Mouse (Mus musculus) heart, embryonic 12.5 days (tissue): Measurements from ENCODE around the gene Cables2. TPM values are rescaled to one million over a fixed set of nuclear protein-coding genes. Genes with fewer than 3 reads are reported as not detected.
"Not testable (repeated sequence)": the region's sequence is repeated elsewhere in the genome, so short reads cannot be mapped to it uniquely, and the experiment has no call there.

Experiments
- ATAC-seq: fragments of 200-750 bp; cut with Nextera tagmentation; 2 replicates; pipeline ENCODE4 v1.8.0; 2017; ENCODE audit warnings: moderate TSS enrichment, moderate library complexity; ENCODE audit not compliant: insufficient number of reproducible peaks, low FRiP score
- H3K27ac ChIP-seq: fragments of 300-500 bp; sonication (generic); 2 replicates; pipeline ENCODE4 v1.5.1; 2016; ENCODE audit warnings: mild to moderate bottlenecking, moderate library complexity; ENCODE audit not compliant: poor library complexity, severe bottlenecking
- H3K27me3 ChIP-seq: fragments of 300-500 bp; sonication (generic); replicated peaks from 2 replicates; pipeline ENCODE4 v1.6.1; 2016; ENCODE audit warnings: mild to moderate bottlenecking, moderate library complexity
- H3K36me3 ChIP-seq: fragments of 300-500 bp; sonication (generic); 2 replicates; pipeline ENCODE4 v1.6.1; 2016; ENCODE audit warnings: mild to moderate bottlenecking, moderate library complexity
- H3K4me1 ChIP-seq: fragments of 300-500 bp; sonication (generic); replicated peaks from 2 replicates; pipeline ENCODE4 v1.6.1; 2016; ENCODE audit warnings: mild to moderate bottlenecking
- H3K4me2 ChIP-seq: fragments of 300-500 bp; sonication (generic); 2 replicates; pipeline ENCODE4 v1.6.1; 2016; ENCODE audit warnings: mild to moderate bottlenecking, moderate library complexity
- H3K4me3 ChIP-seq: fragments of 300-500 bp; sonication (generic); 2 replicates; pipeline ENCODE4 v1.5.1; 2016; ENCODE audit warnings: mild to moderate bottlenecking
- H3K9ac ChIP-seq: fragments of 300-500 bp; sonication (generic); 2 replicates; pipeline ENCODE4 v1.6.1; 2016; ENCODE audit warnings: mild to moderate bottlenecking, moderate library complexity
- H3K9me3 ChIP-seq: fragments of 300-500 bp; sonication (generic); replicated peaks from 2 replicates; pipeline ENCODE4 v1.6.1; 2016; ENCODE audit warnings: mild to moderate bottlenecking, moderate library complexity
- WGBS: fragments of 180-500 bp; shearing (Covaris S2); methylation state at CpG from one replicate; pipeline ENCODE4 v1.1.7; 2016; 5-methylcytosine and 5-hydroxymethylcytosine counted together
- polyA plus RNA-seq: library from polyadenylated mRNA; unstranded; fragments of >200 nt; fragmentation: Nextera tagmentation; extraction: Ambion mirVana; gene quantifications from 2 replicates; pipeline ENCODE4 v1.2.1, GENCODE M21; 2016

Cables2 gene
- polyA plus RNA-seq, 1 experiment from 2014 or later = 15.8 TPM

DNA sequence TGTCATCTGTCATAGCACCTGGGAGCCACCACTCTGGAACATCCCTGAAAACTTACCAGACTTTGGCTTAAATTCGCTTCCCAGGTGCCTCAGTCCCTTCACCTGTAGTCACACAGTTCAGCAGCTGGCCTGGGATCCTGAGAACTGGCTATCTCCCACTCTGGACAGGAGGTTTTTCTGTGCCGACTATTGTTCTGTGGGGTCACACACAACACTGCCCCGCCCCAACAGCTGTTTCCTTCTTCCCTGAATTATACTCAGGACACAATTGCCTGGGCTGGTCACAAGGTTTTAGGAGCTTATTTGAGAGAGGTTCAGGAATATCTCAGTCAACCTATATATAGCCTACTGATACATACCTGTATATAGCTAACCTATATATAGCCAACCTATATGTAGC lies 10.9 kb downstream of the Cables2 start:
- WGBS = 68% methylated on average over 3 of the region's 3 CpGs
- Histone ChIP-seq H3K27ac (no peak overlapping the region), H3K9me3 (no peaks in the 10 kb centered on the region), H3K4me3 (no peak overlapping the region), H3K27me3 (no peaks in the 10 kb centered on the region), H3K4me2 (no peak overlapping the region), H3K4me1 (peaks cover 27% of the 10 kb centered on the region), H3K9ac (no peak overlapping the region), H3K36me3 (peaks cover 77% of the 10 kb centered on the region)
- no peak for ATAC-seq

- no peaks in the 10 kb centered on the region for H3K9me3 ChIP-seq
- H3K27ac ChIP-seq = no peak overlapping the region
- peaks cover 72% of the 10 kb centered on the region for H3K36me3 ChIP-seq
- H3K9ac ChIP-seq = no peak overlapping the region
- H3K27me3 ChIP-seq = no peaks in the 10 kb centered on the region
- no peak overlapping the region for H3K4me3 ChIP-seq
- WGBS = 87% methylated on average over 7 of the region's 7 CpGs
- no peak overlapping the region for H3K4me2 ChIP-seq
- no peak for ATAC-seq
- peaks cover 27% of the 10 kb centered on the region for H3K4me1 ChIP-seq
These were observed 11.4 kb downstream of the Cables2 start for GRCm38 (mm10) chr2:180261901-180262300.

- Histone ChIP-seq H3K4me1 (peaks cover 33% of the 10 kb centered on the region), H3K9ac (no peak overlapping the region), H3K4me2 (no peak overlapping the region), H3K27me3 (no peaks in the 10 kb centered on the region), H3K4me3 (no peak overlapping the region), H3K27ac (no peak overlapping the region), H3K9me3 (no peaks in the 10 kb centered on the region), H3K36me3 (peaks cover 63% of the 10 kb centered on the region)
- WGBS = 58% methylated on average over 8 of the region's 8 CpGs
- no peak for ATAC-seq
These were observed 12.5 kb downstream of the Cables2 start for GRCm38 (mm10) chr2:180260610-180261480.

DNA sequence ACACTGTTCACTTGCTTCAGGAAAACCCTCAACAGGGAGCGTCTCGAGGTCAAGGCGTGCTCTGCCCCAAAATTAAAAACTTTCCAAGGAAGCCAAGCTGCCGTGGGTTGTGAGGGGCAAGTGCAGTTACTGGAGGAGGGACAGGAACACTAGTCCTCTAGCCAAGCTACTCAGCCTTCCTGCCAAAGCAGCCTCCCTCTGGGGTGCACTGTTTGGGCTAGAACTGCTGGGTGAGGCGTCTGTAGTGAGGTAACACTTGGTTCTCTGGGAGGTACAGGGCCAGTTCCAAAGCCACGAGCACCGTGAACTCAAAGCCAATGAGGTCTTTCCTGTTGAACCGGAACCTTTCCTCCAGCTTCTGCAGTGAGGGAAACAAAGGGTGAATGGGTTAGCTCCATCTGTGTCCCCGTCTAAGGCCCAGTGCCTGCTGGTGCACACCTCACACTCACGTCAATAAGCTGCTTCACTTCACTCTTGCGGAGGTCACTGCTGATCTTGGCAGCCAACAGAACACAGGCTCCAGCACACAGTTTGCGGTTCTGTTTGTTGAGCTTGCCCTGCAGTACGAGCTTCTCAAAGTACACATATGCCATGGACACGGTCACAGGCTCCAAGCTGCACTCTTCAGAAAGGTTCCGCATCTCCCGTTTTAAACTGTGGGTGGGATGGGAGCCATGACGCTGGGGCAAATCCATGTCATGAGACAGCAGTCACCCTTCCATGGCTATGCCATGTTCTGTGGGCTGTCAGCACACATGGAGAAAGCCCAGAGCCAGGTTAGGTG lies 13.3 kb downstream of the Cables2 start:
- not testable (repeated sequence) for H3K4me3 ChIP-seq, H3K27me3 ChIP-seq, H3K27ac ChIP-seq, H3K9me3 ChIP-seq, ATAC-seq, H3K4me2 ChIP-seq, H3K9ac ChIP-seq
- H3K36me3 ChIP-seq = peaks cover 63% of the 10 kb centered on the region
- peaks cover 34% of the 10 kb centered on the region for H3K4me1 ChIP-seq
- WGBS = 75% methylated on average over 17 of the region's 17 CpGs

DNA sequence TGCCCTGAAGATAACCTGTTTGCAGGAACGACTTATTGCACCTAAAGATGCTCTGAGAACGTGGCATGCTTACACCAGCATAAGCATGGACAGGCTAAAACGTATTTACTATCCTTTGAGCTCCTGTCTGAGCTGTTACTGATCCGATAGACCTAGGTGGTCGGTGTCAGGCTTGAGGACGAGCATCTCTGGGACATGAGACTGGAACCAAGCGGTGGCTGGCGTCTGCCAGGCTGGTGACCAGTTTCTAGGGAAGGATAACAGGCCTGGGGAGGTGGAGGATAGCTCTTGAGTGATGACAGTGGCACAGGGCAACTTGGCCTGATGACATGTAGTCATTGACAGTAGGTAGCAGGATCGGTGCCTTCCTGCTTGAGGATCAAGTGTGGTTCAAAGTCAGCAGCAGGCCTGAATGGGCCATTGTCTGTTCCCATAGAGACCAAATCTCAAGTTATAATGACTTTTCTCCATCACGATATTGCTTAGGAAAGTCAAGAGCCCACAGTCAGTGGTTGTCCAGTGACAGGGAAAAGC lies 14.3 kb downstream of the Cables2 start:
- not testable (repeated sequence) for H3K27ac ChIP-seq, H3K4me3 ChIP-seq, H3K9ac ChIP-seq, H3K27me3 ChIP-seq, H3K9me3 ChIP-seq, ATAC-seq, H3K4me2 ChIP-seq
- WGBS = 72% methylated on average over 10 of the region's 10 CpGs
- H3K4me1 ChIP-seq = peaks cover 34% of the 10 kb centered on the region
- peaks cover 58% of the 10 kb centered on the region for H3K36me3 ChIP-seq

DNA sequence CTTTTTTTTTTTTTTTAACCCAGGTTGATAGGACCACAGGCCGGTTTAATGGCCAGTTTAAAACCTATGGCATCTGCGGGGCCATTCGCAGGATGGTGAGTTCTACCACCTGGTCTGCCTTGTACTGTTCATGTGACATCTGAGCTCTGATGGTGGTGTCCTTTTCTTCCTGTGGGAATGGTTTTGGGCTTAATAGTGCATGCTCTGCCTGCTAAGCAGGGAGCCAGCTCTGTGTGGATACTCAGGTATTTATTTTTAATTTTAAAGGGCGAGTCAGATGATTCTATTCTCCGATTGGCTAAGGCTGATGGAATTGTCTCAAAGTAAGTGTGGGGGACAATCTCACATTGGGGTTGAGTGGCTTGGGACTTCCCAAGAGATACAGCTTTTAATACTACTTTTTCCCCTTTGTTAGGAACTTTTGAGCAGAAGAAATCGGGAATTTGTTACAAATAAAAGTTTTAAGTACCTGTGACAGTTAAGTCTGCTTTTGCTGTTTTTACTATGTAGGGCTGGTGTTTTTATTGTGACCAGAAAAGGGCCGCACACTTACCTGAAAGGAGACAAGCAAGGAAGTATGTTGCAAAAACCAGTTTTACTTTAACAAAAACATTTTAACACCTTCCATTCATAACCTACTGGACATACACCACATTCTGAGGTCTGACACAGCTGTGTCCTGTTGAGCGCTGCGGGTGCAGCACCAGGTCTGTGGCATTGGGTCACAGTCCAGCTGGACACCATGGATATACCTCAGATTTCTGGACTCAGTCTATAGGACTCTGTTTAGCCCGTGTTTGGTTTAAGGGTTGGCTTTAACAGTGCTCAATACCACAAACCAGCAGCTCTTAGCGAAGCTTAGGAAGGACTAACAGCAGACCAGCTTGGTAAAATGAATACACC lies 15.1 kb downstream of the Cables2 start:
- peak overlapping the region; percentile 88 for H3K4me3 ChIP-seq
- H3K27ac ChIP-seq = peak overlapping the region; percentile 80
- H3K4me1 ChIP-seq = peaks cover 34% of the 10 kb centered on the region
- H3K9ac ChIP-seq = peak overlapping the region; percentile 94
- H3K4me2 ChIP-seq = peak overlapping the region; percentile 77
- WGBS = 53% methylated on average over 11 of the region's 11 CpGs
- H3K36me3 ChIP-seq = peaks cover 50% of the 10 kb centered on the region
- no peaks in the 10 kb centered on the region for H3K9me3 ChIP-seq
- H3K27me3 ChIP-seq = no peaks in the 10 kb centered on the region
- no peak for ATAC-seq

GRCm38 (mm10) chr2:180257001-180257521 lies 16.2 kb downstream of the Cables2 start, which contains the start of gene Rps21:
TSS of gene Rps21 (plus strand) at chr2:180257377.
- peak within 1 kb of the TSS; percentile 94 for H3K9ac ChIP-seq
- H3K36me3 ChIP-seq = peaks cover 38% of the 10 kb centered on the region
- H3K27me3 ChIP-seq = no peaks in the 10 kb centered on the region
- WGBS = under 1% methylated on average over 38 of the region's 38 CpGs
- no peaks in the 10 kb centered on the region for H3K9me3 ChIP-seq
- H3K4me1 ChIP-seq = peaks cover 24% of the 10 kb centered on the region
- H3K27ac ChIP-seq = peak within 1 kb of the TSS; percentile 94
- peak within 1 kb of the TSS; percentile 77 for H3K4me2 ChIP-seq
- peak; percentile 96 for ATAC-seq
- H3K4me3 ChIP-seq = peak within 1 kb of the TSS; percentile 88

DNA sequence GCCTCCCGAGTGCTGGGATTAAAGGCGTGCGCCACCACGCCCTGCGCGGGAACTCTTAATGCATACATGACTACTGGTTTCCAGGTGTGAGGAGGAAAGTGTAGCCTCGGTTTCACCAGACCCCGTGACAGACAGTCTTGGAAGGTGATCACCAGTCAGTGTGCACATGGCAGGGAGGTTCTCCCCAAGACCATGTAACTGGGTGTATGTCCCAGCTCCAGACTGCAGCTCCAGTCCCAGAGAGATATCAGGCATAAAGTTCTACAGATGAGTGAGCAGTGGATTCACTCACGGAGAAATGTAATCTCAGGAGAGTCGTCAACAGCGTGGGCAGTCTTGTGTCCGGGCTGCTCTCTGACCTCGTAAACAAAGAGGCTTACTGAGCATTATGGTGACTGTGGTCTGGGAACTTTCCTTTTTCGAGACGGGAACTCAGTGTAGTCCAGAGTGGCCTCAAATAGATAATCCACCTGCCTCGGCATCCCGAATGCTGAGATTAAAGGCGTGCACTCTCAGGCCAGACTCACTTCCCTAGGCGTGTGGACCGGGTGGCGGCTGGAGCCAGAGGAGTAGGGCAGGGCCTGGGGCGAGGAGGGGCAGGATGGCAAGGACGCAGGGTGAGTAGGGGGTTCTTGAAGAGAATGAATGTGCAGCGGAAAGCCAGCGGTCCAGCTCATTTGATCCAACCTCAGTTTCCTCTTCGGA lies 16.8 kb downstream of the Cables2 start:
- Histone ChIP-seq H3K27me3 (no peaks in the 10 kb centered on the region), H3K27ac (peak overlapping the region; percentile 94), H3K9ac (peak overlapping the region; percentile 78), H3K4me1 (peaks cover 21% of the 10 kb centered on the region), H3K4me2 (peak overlapping the region; percentile 77), H3K4me3 (peak overlapping the region; percentile 88), H3K36me3 (peaks cover 32% of the 10 kb centered on the region), H3K9me3 (no peaks in the 10 kb centered on the region)
- peak; percentile 66 for ATAC-seq
- 23% methylated on average over 26 of the region's 26 CpGs for WGBS

DNA sequence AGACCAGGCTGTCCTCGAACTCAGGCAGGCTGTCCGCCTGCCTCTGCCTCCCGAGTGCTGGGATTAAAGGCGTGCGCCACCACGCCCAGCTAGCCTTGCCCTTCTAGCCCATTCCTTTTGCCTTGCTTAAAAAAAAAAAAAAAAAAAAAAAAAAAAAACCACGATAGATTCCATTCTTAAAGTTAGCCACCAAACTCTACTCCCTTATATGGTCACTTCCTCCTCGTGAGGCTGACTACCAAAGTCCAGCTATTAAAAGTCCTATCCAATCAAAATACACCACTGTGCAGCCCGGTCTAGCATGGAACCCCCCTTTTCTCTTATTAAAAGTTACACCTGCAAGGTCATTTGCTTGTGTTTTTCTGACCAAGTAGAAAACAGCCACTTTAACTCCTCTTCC lies 17.6 kb downstream of the Cables2 start:
- Histone ChIP-seq H3K4me2 (peak overlapping the region; percentile 77), H3K4me1 (peaks cover 21% of the 10 kb centered on the region), H3K36me3 (peaks cover 25% of the 10 kb centered on the region), H3K9ac (no peak overlapping the region), H3K27ac (no peak overlapping the region), H3K27me3 (no peaks in the 10 kb centered on the region), H3K9me3 (no peaks in the 10 kb centered on the region), H3K4me3 (no peak overlapping the region)
- 87% methylated on average over 9 of the region's 9 CpGs for WGBS
- no peak for ATAC-seq
